Mouse (Mus musculus): ENCODE data around the gene Cbx6.
"Not testable (repeated sequence)": the region's sequence is repeated elsewhere in the genome, so short reads cannot be mapped to it uniquely, and the experiment has no call there.

Cbx6 gene

GRCm38 (mm10) chr15:79832064-79832900 is 2.2 kb downstream of the Cbx6 start:
- in situ Hi-C loops (cut with MboI, MseI), result loop anchor here (5.0 kb wide), 1 partner anchor 50 kb away; no protein-coding TSS in a partner anchor

- in situ Hi-C loops (cut with MboI, MseI), result loop anchor here (5.0 kb wide), 1 partner anchor 52 kb away; no protein-coding TSS in a partner anchor
These were observed 4.1 kb downstream of the Cbx6 start for GRCm38 (mm10) chr15:79830388-79830787.

- in situ Hi-C loops (cut with MboI, MseI), result loop anchor here (5.0 kb wide), 1 partner anchor 83 kb away; no protein-coding TSS in a partner anchor
These were observed 5.1 kb downstream of the Cbx6 start for GRCm38 (mm10) chr15:79829431-79829830.

- in situ Hi-C loops (cut with MboI, MseI), result loop anchor here (5.0 kb wide), 1 partner anchor 84 kb away; no protein-coding TSS in a partner anchor
These were observed 6.0 kb downstream of the Cbx6 start for GRCm38 (mm10) chr15:79828366-79829035.

- in situ Hi-C loops (cut with MboI, MseI), result loop anchor here (5.0 kb wide), 1 partner anchor 85 kb away; no protein-coding TSS in a partner anchor
These were observed 6.7 kb downstream of the Cbx6 start for GRCm38 (mm10) chr15:79827778-79828210.

- in situ Hi-C loops (cut with MboI, MseI), result loop anchor here (5.0 kb wide), 1 partner anchor 85 kb away; no protein-coding TSS in a partner anchor
These were observed 7.3 kb downstream of the Cbx6 start for GRCm38 (mm10) chr15:79827061-79827777.

- in situ Hi-C loops (cut with MboI, MseI), result loop anchor here (5.0 kb wide), 1 partner anchor 86 kb away; no protein-coding TSS in a partner anchor
These were observed 8.1 kb downstream of the Cbx6 start for GRCm38 (mm10) chr15:79826221-79826935.

- in situ Hi-C loops (cut with MboI, MseI), result loop anchor here (5.0 kb wide), 1 partner anchor 87 kb away; no protein-coding TSS in a partner anchor
These were observed 9.2 kb downstream of the Cbx6 start for GRCm38 (mm10) chr15:79825146-79825825.

GRCm38 (mm10) chr15:79823588-79824280 is 10.8 kb downstream of the Cbx6 start:
- in situ Hi-C loops (cut with MboI, MseI), result no loop called here

- in situ Hi-C loops (cut with MboI, MseI), result no loop called here
These were observed 12.0 kb downstream of the Cbx6 start for GRCm38 (mm10) chr15:79822265-79823199.

GRCm38 (mm10) chr15:79818325-79818724 is 16.2 kb downstream of the Cbx6 start:
- in situ Hi-C loops (cut with MboI, MseI), result no loop called here

GRCm38 (mm10) chr15:79813666-79814258 is 20.7 kb downstream of the Cbx6 start:
- in situ Hi-C loops (cut with MboI, MseI), result no loop called here

GRCm38 (mm10) chr15:79812840-79813239 is 21.6 kb downstream of the Cbx6 start:
- in situ Hi-C loops (cut with MboI, MseI), result not testable (repeated sequence)

- in situ Hi-C loops (cut with MboI, MseI), result no loop called here
These were observed 23.5 kb downstream of the Cbx6 start for GRCm38 (mm10) chr15:79810997-79811396.

- in situ Hi-C loops (cut with MboI, MseI), result no loop called here
These were observed 24.4 kb downstream of the Cbx6 start for GRCm38 (mm10) chr15:79810061-79810460.

GRCm38 (mm10) chr15:79808658-79809057 is 25.8 kb downstream of the Cbx6 start:
- in situ Hi-C loops (cut with MboI, MseI), result no loop called here

GRCm38 (mm10) chr15:79808114-79808513 is 26.4 kb downstream of the Cbx6 start:
- in situ Hi-C loops (cut with MboI, MseI), result no loop called here

GRCm38 (mm10) chr15:79807050-79807449 is 27.4 kb downstream of the Cbx6 start:
- in situ Hi-C loops (cut with MboI, MseI), result no loop called here

Measured in regulatory T cell (primary cell).